Mouse (Mus musculus): ENCODE data around the gene Vav3.

DNA sequence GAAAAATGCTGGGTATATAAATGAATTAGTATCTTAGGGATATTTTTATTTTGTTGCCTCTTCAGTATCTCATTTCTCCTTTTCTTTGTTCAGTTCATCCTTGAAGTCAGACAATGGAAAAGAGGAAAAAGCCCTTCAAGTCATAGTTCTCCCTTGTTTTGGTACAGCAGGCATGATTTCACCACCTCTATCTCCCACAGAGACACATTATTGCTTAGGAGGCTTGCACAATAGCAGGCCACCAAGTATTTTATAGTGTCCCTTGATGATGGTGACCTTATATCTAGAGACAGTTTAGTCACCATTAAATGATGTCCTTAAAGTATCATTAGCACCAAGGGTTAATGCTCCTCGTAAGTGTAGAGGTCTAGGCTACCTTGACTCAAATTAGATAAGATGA, 171.4 kb downstream of the Vav3 start:
- TF ChIP-seq POLR2A (IDR thresholded peaks at IDR 0.05; ENCODE audit: low read depth, low read length): no peak
- TF ChIP-seq CTCF (IDR thresholded peaks at IDR 0.05; ENCODE audit: borderline replicate concordance, insufficient read depth, low read length): no peak

Measured in embryonic fibroblast, embryonic 13.5 days (primary cell).